Mouse (Mus musculus): ENCODE results near the gene AI837181. TPM values are rescaled to one million over a fixed set of nuclear protein-coding genes. Genes with fewer than 3 reads are reported as not detected.

AI837181 gene
- polyA plus RNA-seq, 1 experiment from 2014 or later = 41.2 TPM

DNA sequence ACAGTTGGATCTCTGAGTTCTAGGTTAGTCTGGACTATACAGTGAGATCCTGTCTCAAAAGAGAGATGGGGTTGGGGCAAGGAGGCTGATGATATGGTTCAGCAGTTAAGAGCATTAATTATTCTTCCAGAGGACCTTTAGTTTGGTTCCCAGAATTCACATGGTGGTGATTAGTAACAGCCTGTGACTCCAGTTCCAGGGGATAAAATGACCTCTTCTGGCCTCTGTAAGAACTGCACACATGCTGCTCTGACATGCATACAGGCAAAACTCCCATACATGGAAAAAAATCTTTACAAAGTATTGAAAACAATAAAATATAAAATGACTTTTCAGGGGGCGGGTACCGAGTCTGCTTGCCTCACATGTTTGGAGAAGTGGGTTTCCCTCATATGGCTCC, 3.1 kb downstream of the AI837181 start:
- H3K4me3 ChIP-seq (ENCODE audit: low read depth, low read length) = no peak overlapping the region
- H3K36me3 ChIP-seq (ENCODE audit: control insufficient read depth, insufficient read depth, low read length) = peaks cover 16% of the 10 kb centered on the region
- DNase-seq (ENCODE audit: low spot score) (no peak), ATAC-seq (replicated peaks; ENCODE audit: low FRiP score, low TSS enrichment, low read depth) (no peak)
- peaks cover 27% of the 10 kb centered on the region for H3K4me1 ChIP-seq (replicated peaks; ENCODE audit: control insufficient read depth, insufficient read depth, low read length)
- no peaks in the 10 kb centered on the region for H3K9me3 ChIP-seq (ENCODE audit: control insufficient read depth, low read length)
- H3K27ac ChIP-seq (ENCODE audit: low read depth) = no peak overlapping the region
- H3K9ac ChIP-seq (ENCODE audit: low read length) = no peak overlapping the region
- 73% methylated on average over 2 of the region's 2 CpGs for WGBS
- no peaks in the 10 kb centered on the region for H3K27me3 ChIP-seq (replicated peaks; ENCODE audit: control insufficient read depth, insufficient read depth, low read length)
- H3K4me2 ChIP-seq (ENCODE audit: low read length) = no peak overlapping the region

DNA sequence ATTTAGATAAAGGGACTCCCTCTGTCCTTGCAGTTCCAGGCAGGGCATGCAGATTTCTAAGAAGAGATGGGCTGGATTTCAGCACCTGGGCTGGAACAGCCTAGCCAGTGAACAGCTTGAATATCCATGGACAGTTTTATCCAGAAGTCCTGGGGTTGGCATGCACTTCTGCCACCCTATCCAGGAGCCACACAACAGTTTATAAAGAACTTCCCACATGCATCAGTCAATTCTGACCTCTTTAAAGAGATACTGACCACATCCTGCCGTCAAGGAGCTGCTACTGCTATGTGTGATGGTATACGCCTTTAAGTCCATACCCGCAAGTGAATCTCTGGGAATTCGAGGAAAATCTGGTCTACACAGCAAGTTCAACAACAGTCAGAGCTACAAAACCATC, 4.3 kb downstream of the AI837181 start:
- Histone ChIP-seq H3K9ac (ENCODE audit: low read length) (no peak overlapping the region), H3K4me3 (ENCODE audit: low read depth, low read length) (no peak overlapping the region), H3K4me1 (replicated peaks; ENCODE audit: control insufficient read depth, insufficient read depth, low read length) (peaks cover 31% of the 10 kb centered on the region), H3K27ac (ENCODE audit: low read depth) (no peak overlapping the region), H3K27me3 (replicated peaks; ENCODE audit: control insufficient read depth, insufficient read depth, low read length) (no peaks in the 10 kb centered on the region), H3K9me3 (ENCODE audit: control insufficient read depth, low read length) (no peaks in the 10 kb centered on the region), H3K36me3 (ENCODE audit: control insufficient read depth, insufficient read depth, low read length) (peaks cover 14% of the 10 kb centered on the region), H3K4me2 (ENCODE audit: low read length) (no peak overlapping the region)
- DNase-seq (ENCODE audit: low spot score) (no peak), ATAC-seq (replicated peaks; ENCODE audit: low FRiP score, low TSS enrichment, low read depth) (no peak)
- WGBS = 73% methylated on average over 4 of the region's 4 CpGs

DNA sequence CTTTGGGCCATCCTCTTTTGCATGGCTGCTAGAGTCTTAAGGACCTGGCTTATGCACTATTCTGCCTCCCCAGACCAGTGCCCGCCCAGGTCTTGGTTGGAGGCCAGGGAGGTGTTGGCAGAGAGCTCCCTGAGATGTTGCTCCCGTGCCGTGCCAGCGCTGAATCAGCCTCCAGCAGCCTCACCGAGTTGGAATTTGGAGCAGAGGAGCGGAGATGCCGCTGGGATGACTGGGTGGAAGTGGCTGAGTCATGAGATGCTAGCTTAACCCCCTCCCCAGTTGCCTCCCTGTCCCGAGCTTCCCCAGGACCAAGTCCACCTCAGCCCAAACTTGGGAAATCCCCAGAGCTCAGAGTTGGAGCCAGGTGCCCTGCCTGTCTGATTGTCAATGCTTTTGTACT, 4.9 kb downstream of the AI837181 start:
- WGBS = 57% methylated on average over 8 of the region's 8 CpGs
- Histone ChIP-seq H3K9ac (ENCODE audit: low read length) (no peak overlapping the region), H3K4me3 (ENCODE audit: low read depth, low read length) (no peak overlapping the region), H3K4me2 (ENCODE audit: low read length) (no peak overlapping the region), H3K27me3 (replicated peaks; ENCODE audit: control insufficient read depth, insufficient read depth, low read length) (no peaks in the 10 kb centered on the region), H3K27ac (ENCODE audit: low read depth) (no peak overlapping the region), H3K36me3 (ENCODE audit: control insufficient read depth, insufficient read depth, low read length) (peaks cover 14% of the 10 kb centered on the region), H3K4me1 (replicated peaks; ENCODE audit: control insufficient read depth, insufficient read depth, low read length) (peaks cover 31% of the 10 kb centered on the region), H3K9me3 (ENCODE audit: control insufficient read depth, low read length) (no peaks in the 10 kb centered on the region)
- DNase-seq (ENCODE audit: low spot score) (no peak), ATAC-seq (replicated peaks; ENCODE audit: low FRiP score, low TSS enrichment, low read depth) (no peak)

DNA sequence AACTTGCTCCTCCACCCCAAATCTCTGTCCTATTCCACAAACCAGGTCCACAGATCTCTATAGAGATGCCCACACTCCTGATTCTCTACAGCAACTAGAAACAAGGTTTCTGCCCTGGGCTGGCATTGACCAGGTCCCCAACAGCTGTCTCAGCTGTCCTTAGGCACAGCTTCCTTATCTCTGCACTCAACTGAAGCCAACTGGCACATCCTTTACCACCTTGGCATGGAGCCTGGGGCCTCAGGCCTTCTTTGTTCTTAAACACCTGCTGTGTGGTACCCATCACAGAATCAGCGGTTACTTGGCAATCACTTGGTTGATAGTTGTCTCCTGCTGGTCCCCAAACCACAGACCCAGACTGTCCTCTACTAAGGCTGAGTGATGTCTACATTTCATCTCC, 5.5 kb downstream of the AI837181 start:
- Histone ChIP-seq H3K4me3 (ENCODE audit: low read depth, low read length) (no peak overlapping the region), H3K4me1 (replicated peaks; ENCODE audit: control insufficient read depth, insufficient read depth, low read length) (peaks cover 31% of the 10 kb centered on the region), H3K4me2 (ENCODE audit: low read length) (no peak overlapping the region), H3K9me3 (ENCODE audit: control insufficient read depth, low read length) (no peaks in the 10 kb centered on the region), H3K27me3 (replicated peaks; ENCODE audit: control insufficient read depth, insufficient read depth, low read length) (no peaks in the 10 kb centered on the region), H3K36me3 (ENCODE audit: control insufficient read depth, insufficient read depth, low read length) (peaks cover 14% of the 10 kb centered on the region), H3K9ac (ENCODE audit: low read length) (no peak overlapping the region), H3K27ac (ENCODE audit: low read depth) (no peak overlapping the region)
- 94% methylated on average over 1 of the region's 1 CpGs for WGBS
- no peak for ATAC-seq (replicated peaks; ENCODE audit: low FRiP score, low TSS enrichment, low read depth)
- no peak for DNase-seq (ENCODE audit: low spot score)

DNA sequence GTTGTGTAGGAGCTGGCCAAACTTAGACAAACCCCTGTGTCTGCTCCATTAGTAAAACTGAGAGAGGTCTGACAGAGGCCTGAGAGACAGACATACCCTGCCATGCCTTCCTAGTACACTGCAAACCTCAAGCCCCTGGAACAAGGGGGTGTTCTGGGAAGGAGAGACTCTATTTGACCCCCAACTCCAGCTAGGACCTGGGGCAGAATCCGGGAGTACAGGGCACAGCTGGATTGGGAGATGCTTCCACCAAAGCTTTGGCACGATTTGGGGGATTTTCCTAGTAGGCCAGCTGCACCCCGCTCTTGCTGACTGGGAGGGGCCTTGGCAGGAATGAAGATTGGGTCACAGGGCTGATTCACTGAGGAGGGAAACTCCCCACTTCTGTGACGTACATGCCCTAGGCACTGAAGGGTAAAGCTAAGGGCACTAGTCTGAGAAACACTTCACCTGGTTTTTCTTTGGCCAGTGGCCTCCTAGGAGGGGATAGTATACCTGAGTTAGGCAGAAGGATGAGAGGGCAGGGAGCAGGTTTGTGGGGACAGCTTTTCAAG, 7.0 kb downstream of the AI837181 start:
- ATAC-seq (replicated peaks; ENCODE audit: low FRiP score, low TSS enrichment, low read depth) = no peak
- Histone ChIP-seq H3K4me3 (ENCODE audit: low read depth, low read length) (no peak overlapping the region), H3K36me3 (ENCODE audit: control insufficient read depth, insufficient read depth, low read length) (peaks cover 4% of the 10 kb centered on the region), H3K27me3 (replicated peaks; ENCODE audit: control insufficient read depth, insufficient read depth, low read length) (no peaks in the 10 kb centered on the region), H3K4me1 (replicated peaks; ENCODE audit: control insufficient read depth, insufficient read depth, low read length) (peaks cover 18% of the 10 kb centered on the region), H3K9ac (ENCODE audit: low read length) (no peak overlapping the region), H3K9me3 (ENCODE audit: control insufficient read depth, low read length) (no peaks in the 10 kb centered on the region), H3K4me2 (ENCODE audit: low read length) (no peak overlapping the region), H3K27ac (ENCODE audit: low read depth) (no peak overlapping the region)
- no peak for DNase-seq (ENCODE audit: low spot score)
- WGBS = 77% methylated on average over 4 of the region's 4 CpGs

DNA sequence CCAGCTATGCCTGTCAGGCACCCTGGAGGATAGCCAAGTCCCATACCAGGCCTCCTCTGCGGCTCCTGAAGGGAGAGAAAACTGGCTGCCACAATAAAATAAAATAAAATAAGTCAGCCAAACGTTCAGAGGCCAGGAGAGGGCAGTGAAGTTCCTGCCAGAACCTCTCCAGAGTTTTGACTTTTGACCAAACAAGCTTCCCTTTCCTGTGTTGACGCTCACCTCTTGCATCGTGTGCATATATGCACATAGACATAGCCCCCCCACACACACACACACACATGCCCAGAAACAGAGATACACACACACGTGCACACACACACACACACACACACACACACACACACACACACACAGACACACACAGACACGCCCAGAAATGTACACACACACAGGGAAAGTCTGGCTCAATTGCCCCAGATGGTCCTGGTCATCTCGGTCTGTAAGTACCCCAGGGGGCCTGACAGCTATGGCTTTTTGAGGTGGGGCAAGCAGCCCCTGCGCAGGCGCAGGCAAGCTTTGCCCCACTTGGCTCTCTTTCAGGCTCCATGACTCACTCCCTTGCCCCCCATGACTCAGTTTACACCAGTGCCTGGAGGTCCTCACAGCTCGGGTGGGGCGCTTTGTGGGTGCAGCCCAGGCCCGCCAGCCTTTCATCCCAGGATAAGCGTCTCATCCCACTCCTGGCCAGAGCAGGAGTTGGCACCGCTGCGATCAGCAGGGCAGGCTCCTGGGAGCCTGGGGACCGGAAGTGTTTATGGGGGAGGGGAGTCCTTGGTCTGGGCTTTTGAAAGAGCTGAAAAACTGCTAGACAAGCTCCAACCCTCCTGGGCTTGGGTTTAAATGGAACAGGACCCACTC, 8.3 kb downstream of the AI837181 start:
- no peaks in the 10 kb centered on the region for H3K27me3 ChIP-seq (replicated peaks; ENCODE audit: control insufficient read depth, insufficient read depth, low read length)
- no peaks in the 10 kb centered on the region for H3K9me3 ChIP-seq (ENCODE audit: control insufficient read depth, low read length)
- peaks cover 15% of the 10 kb centered on the region for H3K4me1 ChIP-seq (replicated peaks; ENCODE audit: control insufficient read depth, insufficient read depth, low read length)
- peak; percentile 76 for DNase-seq (ENCODE audit: low spot score)
- peak overlapping the region; percentile 17; the same call in 1 of the 2 replicates for H3K9ac ChIP-seq (ENCODE audit: low read length)
- peak; percentile 60 for ATAC-seq (replicated peaks; ENCODE audit: low FRiP score, low TSS enrichment, low read depth)
- H3K4me3 ChIP-seq (ENCODE audit: low read depth, low read length) = peak overlapping the region; percentile 6; the same call in 1 of the 2 replicates
- WGBS = 4% methylated on average over 15 of the region's 16 CpGs
- peak overlapping the region; percentile 64 for H3K4me2 ChIP-seq (ENCODE audit: low read length)
- peak overlapping the region; percentile 58; the same call in 1 of the 2 replicates for H3K27ac ChIP-seq (ENCODE audit: low read depth)
- no peaks in the 10 kb centered on the region for H3K36me3 ChIP-seq (ENCODE audit: control insufficient read depth, insufficient read depth, low read length)

DNA sequence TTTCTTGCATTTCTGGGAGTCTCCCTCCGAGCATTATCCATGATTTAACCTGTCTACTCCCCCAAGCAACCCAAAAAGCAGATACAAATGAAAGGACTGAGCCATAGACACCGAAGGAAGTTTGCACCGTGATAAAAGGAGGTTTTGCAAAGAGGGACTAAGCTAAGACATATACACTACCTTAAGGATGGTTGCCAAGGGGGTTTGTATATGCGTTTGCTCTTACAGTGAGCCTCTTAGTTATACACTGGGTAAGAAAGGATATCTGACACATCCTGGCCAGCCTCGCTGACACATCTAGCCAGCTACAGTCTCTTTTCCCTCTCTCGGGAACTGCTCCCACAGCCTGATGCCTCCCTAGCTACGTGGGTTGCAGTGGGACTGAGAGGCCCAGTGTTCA, 9.0 kb downstream of the AI837181 start:
- H3K4me3 ChIP-seq (ENCODE audit: low read depth, low read length) = 0 out of 2 replicates have a peak overlapping the region, but pooled peaks have one; percentile 6
- peak overlapping the region; percentile 64 for H3K4me2 ChIP-seq (ENCODE audit: low read length)
- no peak for ATAC-seq (replicated peaks; ENCODE audit: low FRiP score, low TSS enrichment, low read depth)
- H3K36me3 ChIP-seq (ENCODE audit: control insufficient read depth, insufficient read depth, low read length) = no peaks in the 10 kb centered on the region
- H3K9ac ChIP-seq (ENCODE audit: low read length) = peak overlapping the region; percentile 17; the same call in 1 of the 2 replicates
- no peaks in the 10 kb centered on the region for H3K9me3 ChIP-seq (ENCODE audit: control insufficient read depth, low read length)
- DNase-seq (ENCODE audit: low spot score) = no peak
- 0 out of 2 replicates have a peak overlapping the region, but pooled peaks have one; percentile 58 for H3K27ac ChIP-seq (ENCODE audit: low read depth)
- peaks cover 15% of the 10 kb centered on the region for H3K4me1 ChIP-seq (replicated peaks; ENCODE audit: control insufficient read depth, insufficient read depth, low read length)
- no peaks in the 10 kb centered on the region for H3K27me3 ChIP-seq (replicated peaks; ENCODE audit: control insufficient read depth, insufficient read depth, low read length)
- 51% methylated on average over 7 of the region's 7 CpGs for WGBS

DNA sequence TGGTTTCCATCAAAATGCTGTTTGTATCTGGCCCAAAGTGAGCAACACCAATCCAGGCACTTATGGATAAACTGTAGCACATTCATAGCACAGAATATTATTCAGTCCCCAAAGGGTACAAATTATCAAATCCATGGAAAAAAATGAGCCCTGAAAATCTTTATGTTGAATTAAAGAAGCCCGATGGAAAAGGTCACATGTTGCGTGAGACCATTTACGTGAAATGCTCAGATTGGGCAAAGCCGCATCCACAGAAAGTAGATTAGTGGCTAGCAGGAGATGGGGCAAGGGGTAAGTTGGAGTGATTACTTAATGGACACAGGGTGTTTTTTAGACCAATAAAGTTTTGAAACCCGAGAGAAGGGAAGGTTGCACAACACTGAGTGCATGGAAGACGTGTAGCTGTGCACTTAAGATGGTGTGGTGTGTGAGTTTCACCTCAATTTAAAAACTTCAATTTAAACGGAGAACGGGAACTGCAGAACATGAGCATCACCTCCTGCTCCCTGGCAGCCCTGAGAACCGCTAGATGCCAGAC, 19.5 kb downstream of the AI837181 start:
- ATAC-seq (replicated peaks; ENCODE audit: low FRiP score, low TSS enrichment, low read depth) = no peak
- peaks cover 10% of the 10 kb centered on the region; the same call in 1 of the 2 replicates for H3K4me1 ChIP-seq (replicated peaks; ENCODE audit: control insufficient read depth, insufficient read depth, low read length)

More for the DNA sequence above, 19.5 kb downstream of the AI837181 start:
- H3K27me3 ChIP-seq (replicated peaks; ENCODE audit: control insufficient read depth, insufficient read depth, low read length) = peaks cover 46% of the 10 kb centered on the region
- peaks cover 5% of the 10 kb centered on the region; the same call in 1 of the 2 replicates for H3K9me3 ChIP-seq (ENCODE audit: control insufficient read depth, low read length)
- 65% methylated on average over 9 of the region's 9 CpGs for WGBS
- H3K9ac ChIP-seq (ENCODE audit: low read length) = no peak overlapping the region
- no peak for DNase-seq (ENCODE audit: low spot score)
- H3K36me3 ChIP-seq (ENCODE audit: control insufficient read depth, insufficient read depth, low read length) = no peaks in the 10 kb centered on the region
- no peak overlapping the region for H3K27ac ChIP-seq (ENCODE audit: low read depth)
- H3K4me2 ChIP-seq (ENCODE audit: low read length) = no peak overlapping the region
- no peak overlapping the region for H3K4me3 ChIP-seq (ENCODE audit: low read depth, low read length)

Measured in intestine, embryonic 14.5 days (tissue).